Mouse (Mus musculus): ENCODE data around the gene Rbm20. TPM values are rescaled to one million over a fixed set of nuclear protein-coding genes. Genes with fewer than 3 reads are reported as not detected.

Gene Rbm20
- total and polyA plus RNA-seq, 3 experiments = 0.05 to 0.56 (median 0.08) TPM

GRCm38 (mm10) chr19:53831164-53831448 is 154.0 kb downstream of the Rbm20 start:
- Histone ChIP-seq H3K4me1 (ENCODE audit: control insufficient read depth in 1 of 2, insufficient read depth in 2 of 2) (peaks cover 0 to 8% of the 10 kb centered on the region in 2 experiments; a peak in 2 of 4 replicates), H3K4me3 (replicated peaks in 1 of 3; ENCODE audit: low read depth in 2 of 3, low read length in 2 of 3, poor library complexity in 1 of 3) (no peak overlapping the region), H3K9me3 (replicated peaks; ENCODE audit: low read length) (no peaks in the 10 kb centered on the region), H3K27ac (ENCODE audit: insufficient read depth, low read depth) (no peak overlapping the region), H3K36me3 (replicated peaks in 1 of 2; ENCODE audit: control insufficient read depth in 1 of 2, insufficient read depth in 1 of 2, low read length in 1 of 2) (no peaks in the 10 kb centered on the region), H3K79me2 (replicated peaks; ENCODE audit: control insufficient read depth, extremely low read depth, insufficient read depth, poor library complexity, severe bottlenecking) (no peaks in the 10 kb centered on the region), H3K4me2 (ENCODE audit: insufficient read depth, low read depth, poor library complexity, severe bottlenecking) (no peak overlapping the region), H3K9ac (ENCODE audit: insufficient read depth, low read depth) (no peak overlapping the region), H3K27me3 (replicated peaks) (no peaks in the 10 kb centered on the region)
- TF ChIP-seq JUND (conservative IDR thresholded peaks at IDR 0.05; ENCODE audit: low read depth, low read length) (no peak), POLR2AphosphoS2 (IDR thresholded peaks at IDR 0.05; ENCODE audit: low read depth, low read length) (no peak), KAT2A (IDR thresholded peaks at IDR 0.05; ENCODE audit: insufficient replicate concordance, low read length) (no peak), MXI1 (IDR thresholded peaks at IDR 0.05; ENCODE audit: low read depth, low read length) (no peak), GABPA (IDR thresholded peaks at IDR 0.05; ENCODE audit: insufficient replicate concordance, low read depth, low read length) (no peak), ZNF384 (IDR thresholded peaks at IDR 0.05; ENCODE audit: low read depth, low read length) (no peak), SIN3A (IDR thresholded peaks at IDR 0.05; ENCODE audit: low read length) (no peak), ZKSCAN1 (IDR thresholded peaks at IDR 0.05; ENCODE audit: borderline replicate concordance, low read depth, low read length) (no peak), ZMIZ1 (IDR thresholded peaks at IDR 0.05; ENCODE audit: low read depth, low read length) (no peak), USF2 (conservative IDR thresholded peaks at IDR 0.05; ENCODE audit: low read depth, low read length) (no peak), ELF1 (IDR thresholded peaks at IDR 0.05; ENCODE audit: low read depth, low read length) (no peak), TCF12 (IDR thresholded peaks at IDR 0.05; ENCODE audit: low read depth, low read length) (no peak), BHLHE40 (IDR thresholded peaks at IDR 0.05; ENCODE audit: low read depth, low read length) (no peak), RCOR1 (conservative IDR thresholded peaks at IDR 0.05; ENCODE audit: low read depth, low read length) (no peak), JUN (IDR thresholded peaks at IDR 0.05; ENCODE audit: insufficient read depth, low read depth, low read length) (no peak), UBTF (IDR thresholded peaks at IDR 0.05; ENCODE audit: low read depth, low read length) (no peak), MAFK (IDR thresholded peaks at IDR 0.05; ENCODE audit: insufficient replicate concordance, low read length) (no peak)
- dilution Hi-C loops (cut with MboI; ENCODE audit: extremely low pct_ligation_motif_present, extremely low pct_unique_long_range_greater_than_20kb, low sequenced_read_pairs) = no loop called here
- in situ Hi-C loops (cut with MboI; ENCODE audit: low pct_ligation_motif_present, low pct_unique_long_range_greater_than_20kb, low sequenced_read_pairs) = no loop called here
- no peak for DNase-seq (ENCODE audit: extremely low read depth)

GRCm38 (mm10) chr19:53832512-53832911 is 155.4 kb downstream of the Rbm20 start:
- dilution Hi-C loops (cut with MboI; ENCODE audit: extremely low pct_ligation_motif_present, extremely low pct_unique_long_range_greater_than_20kb, low sequenced_read_pairs) (no loop called here), in situ Hi-C loops (cut with MboI; ENCODE audit: low pct_ligation_motif_present, low pct_unique_long_range_greater_than_20kb, low sequenced_read_pairs) (no loop called here)
- H3K36me3 ChIP-seq (replicated peaks in 1 of 2; ENCODE audit: control insufficient read depth in 1 of 2, insufficient read depth in 1 of 2, low read length in 1 of 2) = no peaks in the 10 kb centered on the region
- no peak overlapping the region for H3K4me3 ChIP-seq (replicated peaks in 1 of 3; ENCODE audit: low read depth in 2 of 3, low read length in 2 of 3, poor library complexity in 1 of 3)
- H3K4me2 ChIP-seq (ENCODE audit: insufficient read depth, low read depth, poor library complexity, severe bottlenecking) = no peak overlapping the region
- TF ChIP-seq MYC (IDR thresholded peaks at IDR 0.05; ENCODE audit: low read depth, low read length) (no peak), ZMIZ1 (IDR thresholded peaks at IDR 0.05; ENCODE audit: low read depth, low read length) (no peak), BHLHE40 (IDR thresholded peaks at IDR 0.05; ENCODE audit: low read depth, low read length) (no peak; the same call in 1 of the 2 replicates), CHD1 (IDR thresholded peaks at IDR 0.05; ENCODE audit: low read depth, low read length) (no peak), JUND (conservative IDR thresholded peaks at IDR 0.05; ENCODE audit: low read depth, low read length) (peak; percentile 47)
- DNase-seq (ENCODE audit: extremely low read depth) = peak; percentile 33
- H3K27me3 ChIP-seq (replicated peaks) = no peaks in the 10 kb centered on the region
- no peak overlapping the region for H3K27ac ChIP-seq (ENCODE audit: insufficient read depth, low read depth)
- no peak overlapping the region for H3K9ac ChIP-seq (ENCODE audit: insufficient read depth, low read depth)
- H3K9me3 ChIP-seq (replicated peaks; ENCODE audit: low read length) = no peaks in the 10 kb centered on the region
- H3K4me1 ChIP-seq (ENCODE audit: control insufficient read depth in 1 of 2, insufficient read depth in 2 of 2) = peaks cover 0 to 8% of the 10 kb centered on the region in 2 experiments; a peak in 2 of 4 replicates
- no peaks in the 10 kb centered on the region for H3K79me2 ChIP-seq (replicated peaks; ENCODE audit: control insufficient read depth, extremely low read depth, insufficient read depth, poor library complexity, severe bottlenecking)

Data from CH12.LX (cell line).